Mouse (Mus musculus): Measurements from ENCODE around the gene Ak2. TPM values are rescaled to one million over a fixed set of nuclear protein-coding genes. Genes with fewer than 3 reads are reported as not detected.
A peak's percentile ranks its signal among the peaks of the same experiment; 100 is the strongest.

Ak2 gene
- polyA plus RNA-seq, 1 experiment from 2014 or later: 200 TPM

DNA sequence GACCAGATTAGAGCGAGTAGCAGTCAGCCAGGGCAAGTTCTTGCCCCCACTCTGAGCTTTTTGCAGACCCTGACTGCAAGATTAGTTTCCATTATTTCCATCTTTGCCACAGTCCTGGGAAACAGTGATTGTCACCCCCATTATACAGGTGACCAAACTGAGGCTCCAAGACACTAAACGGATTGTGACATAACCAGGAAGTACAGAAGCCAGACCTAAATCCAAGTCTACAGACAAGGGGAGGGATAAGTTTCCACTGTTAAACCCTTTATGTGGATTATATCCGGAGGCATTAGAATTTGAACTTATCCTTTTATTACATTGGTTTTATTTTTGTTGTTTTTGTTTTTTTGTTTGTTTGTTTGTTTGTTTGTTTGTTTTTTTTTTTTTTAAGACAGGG, 42.5 kb downstream of the Ak2 start:
- 90% methylated on average over 3 of the region's 3 CpGs for WGBS
- no peaks in the 10 kb centered on the region for H3K36me3 ChIP-seq
- no peak overlapping the region for H3K4me3 ChIP-seq (replicated peaks)
- no peak overlapping the region for H3K27ac ChIP-seq
- no peak for ATAC-seq (ENCODE audit: insufficient read depth, low FRiP score, low read depth)
- H3K9me3 ChIP-seq: no peaks in the 10 kb centered on the region
- H3K9ac ChIP-seq: no peak overlapping the region
- H3K4me1 ChIP-seq: peaks cover 26% of the 10 kb centered on the region
- no peaks in the 10 kb centered on the region for H3K27me3 ChIP-seq (replicated peaks)
- no peak overlapping the region for H3K4me2 ChIP-seq

DNA sequence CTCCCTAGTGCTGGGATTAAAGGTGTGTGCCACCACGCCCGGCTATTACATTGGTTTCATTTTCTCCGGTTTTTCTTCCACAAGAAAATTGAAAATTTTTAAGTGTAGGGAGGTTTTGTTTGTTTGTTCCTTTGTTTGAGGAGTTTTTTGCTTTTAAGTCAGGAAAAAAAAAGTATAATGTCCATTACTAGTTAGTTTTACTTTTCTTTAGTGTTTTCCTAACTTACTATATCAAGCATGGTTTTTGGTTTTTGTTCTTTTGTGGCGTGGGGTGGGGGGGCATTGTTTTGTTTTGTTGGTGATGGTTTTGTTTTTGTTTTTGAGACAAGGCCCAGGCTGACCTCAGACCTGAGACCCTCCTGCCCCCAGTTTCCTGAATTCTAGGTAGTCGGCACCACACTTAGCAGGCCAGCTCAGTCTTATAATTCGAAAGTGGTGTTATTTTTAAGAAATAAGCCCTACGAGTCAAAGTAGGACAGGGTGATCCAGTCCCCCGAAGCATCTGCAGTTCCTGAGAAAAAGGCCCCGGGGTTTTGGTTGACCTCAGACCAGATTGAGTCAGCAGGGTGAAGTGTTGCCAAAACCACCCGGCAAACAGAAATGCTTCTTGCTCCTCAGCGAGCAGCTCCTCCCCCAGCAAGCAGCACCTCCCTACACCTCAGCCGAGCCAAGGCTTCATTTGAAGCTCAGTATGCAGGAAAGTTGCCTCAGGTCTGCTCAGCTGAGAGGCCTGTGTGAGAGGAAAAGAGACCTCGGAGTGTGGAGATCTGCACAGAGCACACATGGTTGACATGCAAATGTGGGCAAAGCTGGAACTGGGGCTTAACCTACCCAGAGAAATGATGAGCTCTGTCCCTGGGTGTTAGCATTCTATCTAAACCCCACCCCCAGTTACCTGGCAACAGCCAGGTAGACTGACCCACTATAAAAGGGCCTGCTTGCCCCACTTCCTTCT, 43.2 kb downstream of the Ak2 start:
- ATAC-seq (ENCODE audit: insufficient read depth, low FRiP score, low read depth): no peak

DNA sequence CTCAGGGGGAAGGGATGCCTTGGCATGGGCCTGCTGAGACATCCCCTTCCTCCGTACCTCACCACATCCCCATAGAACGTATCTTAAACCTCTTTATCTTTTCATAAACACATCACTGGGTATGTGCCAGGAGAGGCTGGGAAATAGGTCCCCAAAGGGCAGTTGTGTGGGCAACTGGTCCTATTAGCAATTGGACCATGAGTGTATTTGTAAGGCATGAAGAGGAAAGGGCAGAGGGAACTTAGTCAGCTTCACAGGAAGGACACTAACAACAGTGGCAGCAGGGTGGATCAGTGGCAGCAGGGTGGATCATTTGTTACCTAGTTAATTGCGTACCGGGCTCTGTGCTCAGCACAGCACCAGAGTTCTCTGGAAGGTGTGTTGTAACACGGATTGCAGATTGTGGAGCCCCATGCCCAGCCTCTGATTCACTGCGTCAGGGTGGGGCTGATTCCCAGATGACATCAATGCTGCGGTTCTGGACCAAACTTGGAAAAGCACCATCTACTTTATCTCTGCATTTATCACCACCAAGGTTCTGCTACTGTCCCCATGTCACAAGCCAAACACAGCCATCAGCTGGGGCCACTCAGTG, 44.2 kb downstream of the Ak2 start:
- H3K27me3 ChIP-seq (replicated peaks): no peaks in the 10 kb centered on the region
- H3K4me2 ChIP-seq: no peak overlapping the region
- peaks cover 26% of the 10 kb centered on the region for H3K4me1 ChIP-seq
- 58% methylated on average over 7 of the region's 7 CpGs for WGBS
- no peak overlapping the region for H3K4me3 ChIP-seq (replicated peaks)
- ATAC-seq (ENCODE audit: insufficient read depth, low FRiP score, low read depth): no peak
- no peaks in the 10 kb centered on the region for H3K9me3 ChIP-seq
- H3K27ac ChIP-seq: no peak overlapping the region
- H3K9ac ChIP-seq: no peak overlapping the region
- H3K36me3 ChIP-seq: no peaks in the 10 kb centered on the region

More for the DNA sequence above, 43.2 kb downstream of the Ak2 start:
- Histone ChIP-seq H3K4me1 (peaks cover 26% of the 10 kb centered on the region), H3K27me3 (replicated peaks) (no peaks in the 10 kb centered on the region), H3K9me3 (no peaks in the 10 kb centered on the region), H3K9ac (no peak overlapping the region), H3K36me3 (no peaks in the 10 kb centered on the region), H3K27ac (peak overlapping the region; percentile 57; the same call in 1 of the 2 replicates), H3K4me3 (replicated peaks) (no peak overlapping the region), H3K4me2 (no peak overlapping the region; the same call in 1 of the 2 replicates)
- 44% methylated on average over 13 of the region's 13 CpGs for WGBS

DNA sequence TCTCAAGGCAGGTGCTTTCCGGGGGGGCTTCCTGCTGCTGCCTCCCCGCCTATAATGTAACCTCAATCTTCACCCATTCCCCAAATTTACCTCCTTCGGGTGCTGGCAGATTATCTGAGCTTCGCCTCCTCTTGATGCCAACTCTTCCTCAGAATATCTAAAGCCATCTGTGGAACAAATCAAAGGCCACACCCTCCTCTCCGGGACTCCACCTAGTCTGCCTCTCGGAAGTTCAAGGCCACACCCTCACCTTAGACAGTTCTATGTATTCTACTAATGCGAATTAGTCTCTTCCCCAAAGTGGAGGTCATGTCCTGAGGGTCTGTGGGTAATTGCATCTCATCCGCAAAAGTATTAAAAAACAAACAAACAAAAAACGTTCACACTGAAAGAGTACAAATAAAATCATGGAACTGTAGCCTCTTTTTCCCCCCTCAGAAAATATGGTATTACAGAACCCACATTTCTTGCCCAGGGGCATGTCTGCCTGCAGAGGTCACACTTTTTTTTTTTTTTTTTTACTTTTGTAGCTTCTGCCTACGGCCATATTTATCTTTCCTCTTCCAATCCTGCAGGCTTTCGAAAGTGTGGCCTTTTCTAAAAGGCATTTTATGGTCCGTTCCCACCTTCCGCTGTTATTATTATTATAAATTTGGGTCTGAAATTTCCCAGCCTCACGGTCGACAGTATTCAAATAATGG, 56.1 kb downstream of the Ak2 start:
- no peak overlapping the region for H3K9ac ChIP-seq
- WGBS: 16% methylated on average over 15 of the region's 15 CpGs
- ATAC-seq (ENCODE audit: insufficient read depth, low FRiP score, low read depth): no peak
- H3K4me1 ChIP-seq: peaks cover 14% of the 10 kb centered on the region; the same call in 1 of the 2 replicates
- no peaks in the 10 kb centered on the region for H3K36me3 ChIP-seq
- no peaks in the 10 kb centered on the region for H3K9me3 ChIP-seq
- peak overlapping the region; percentile 52 for H3K4me3 ChIP-seq (replicated peaks)
- no peak overlapping the region for H3K27ac ChIP-seq
- peaks cover 15% of the 10 kb centered on the region for H3K27me3 ChIP-seq (replicated peaks)
- peak overlapping the region; percentile 94 for H3K4me2 ChIP-seq

DNA sequence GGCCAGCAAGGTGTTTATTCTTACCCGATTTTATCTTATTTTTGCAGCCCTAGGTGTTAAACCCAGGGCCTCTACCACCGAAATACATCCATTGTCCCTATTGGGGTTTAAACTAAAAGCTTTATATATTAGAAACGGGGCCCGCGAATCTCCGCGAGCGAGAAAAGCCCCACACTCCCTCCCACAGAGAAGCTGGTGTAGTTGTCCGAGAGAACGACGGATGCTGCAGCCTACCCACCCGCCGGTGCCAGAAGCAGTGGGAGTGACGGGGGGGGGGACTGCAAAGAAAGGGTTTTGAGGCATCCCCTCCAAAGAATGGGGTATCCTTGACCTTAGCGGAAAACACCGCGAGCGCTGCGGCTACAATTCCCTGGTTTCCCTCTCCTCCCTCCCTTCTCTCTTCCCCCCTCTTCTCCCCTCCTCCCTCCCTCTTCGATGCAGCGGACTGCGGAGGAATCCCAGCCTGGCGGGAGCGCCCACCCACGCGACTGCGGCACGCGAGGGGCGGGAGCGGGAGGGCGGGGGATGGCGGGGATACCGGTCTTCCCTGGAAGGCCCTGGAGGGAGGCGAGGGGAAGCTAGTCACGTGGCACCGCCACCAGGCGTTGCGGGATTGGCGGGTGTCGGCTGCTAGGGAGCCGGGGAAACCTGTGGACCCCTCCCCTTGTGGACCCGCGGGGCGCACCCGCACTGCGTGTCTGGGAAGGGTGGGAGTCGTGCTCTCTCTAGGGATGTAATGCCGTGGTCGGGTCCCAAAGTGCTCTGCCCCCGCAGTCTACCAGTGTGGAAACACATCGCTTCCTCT, 56.9 kb downstream of the Ak2 start:
- Histone ChIP-seq H3K27me3 (replicated peaks) (peaks cover 15% of the 10 kb centered on the region), H3K27ac (peak overlapping the region; percentile 74), H3K4me1 (peaks cover 14% of the 10 kb centered on the region; the same call in 1 of the 2 replicates), H3K9me3 (no peaks in the 10 kb centered on the region), H3K36me3 (no peaks in the 10 kb centered on the region), H3K4me3 (replicated peaks) (peak overlapping the region; percentile 52), H3K9ac (peak overlapping the region; percentile 39), H3K4me2 (peak overlapping the region; percentile 94)
- peak; percentile 82 for ATAC-seq (ENCODE audit: insufficient read depth, low FRiP score, low read depth)
- under 1% methylated on average over 39 of the region's 52 CpGs for WGBS

DNA sequence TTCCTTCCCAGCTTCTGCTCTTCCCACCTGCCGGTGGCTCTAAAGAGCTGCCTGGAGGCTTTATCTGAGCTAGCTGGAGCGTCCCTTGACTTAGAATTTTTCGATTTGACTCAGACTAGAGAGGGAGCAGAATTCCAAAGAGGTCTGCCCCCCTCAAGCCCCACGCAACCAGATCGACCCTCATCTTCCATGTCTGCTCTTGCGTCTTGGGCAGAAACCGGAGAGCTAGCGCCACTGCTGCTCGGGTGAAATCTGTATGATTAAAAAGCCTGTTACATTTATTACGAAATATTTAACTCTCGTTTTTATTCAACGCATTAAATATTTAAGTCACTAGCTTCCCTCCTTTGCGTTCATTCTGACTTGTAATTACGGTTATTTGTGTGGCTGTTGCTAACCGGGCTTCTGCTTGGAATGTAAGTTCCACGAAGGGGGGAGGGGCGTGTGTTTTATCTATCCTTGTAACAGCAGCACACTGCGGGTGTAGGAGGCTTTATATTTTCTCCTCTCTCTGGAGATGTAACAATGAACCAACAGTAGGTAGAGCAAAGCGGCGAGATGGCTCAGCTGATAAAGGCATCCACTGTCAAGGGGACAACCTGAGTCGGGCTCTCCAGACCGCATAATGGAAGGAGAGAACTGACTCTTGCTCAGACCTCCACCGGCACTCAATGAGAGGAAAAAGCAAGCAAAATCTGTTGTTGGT, 57.7 kb downstream of the Ak2 start:
- WGBS: 5% methylated on average over 23 of the region's 23 CpGs

DNA sequence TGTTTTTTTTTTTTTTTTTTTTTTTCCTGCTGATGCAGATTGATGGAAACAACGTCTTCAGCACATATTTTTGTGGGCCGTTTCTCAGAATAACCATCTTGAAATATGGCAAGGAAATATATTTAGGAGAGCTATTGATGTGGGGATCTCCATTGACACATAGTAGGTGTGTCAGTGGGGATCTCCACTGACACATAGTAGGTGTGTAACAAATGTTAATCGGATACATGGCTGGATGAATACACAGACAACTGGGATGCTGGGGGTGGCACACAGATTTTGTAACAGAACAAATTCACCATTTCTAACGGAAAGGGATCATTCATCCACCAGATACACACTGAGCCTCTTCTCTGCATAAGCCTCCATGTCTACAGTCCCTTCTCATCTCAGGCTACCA, 58.6 kb downstream of the Ak2 start:
- H3K27ac ChIP-seq: no peak overlapping the region
- 62% methylated on average over 4 of the region's 4 CpGs for WGBS
- peaks cover 15% of the 10 kb centered on the region for H3K27me3 ChIP-seq (replicated peaks)
- no peaks in the 10 kb centered on the region for H3K36me3 ChIP-seq
- no peak overlapping the region for H3K4me3 ChIP-seq (replicated peaks)
- H3K9ac ChIP-seq: no peak overlapping the region
- H3K4me2 ChIP-seq: no peak overlapping the region
- H3K4me1 ChIP-seq: peaks cover 14% of the 10 kb centered on the region; the same call in 1 of the 2 replicates
- no peaks in the 10 kb centered on the region for H3K9me3 ChIP-seq
- ATAC-seq (ENCODE audit: insufficient read depth, low FRiP score, low read depth): no peak

More for the DNA sequence above, 57.7 kb downstream of the Ak2 start:
- H3K4me3 ChIP-seq (replicated peaks): peak overlapping the region; percentile 52
- H3K36me3 ChIP-seq: no peaks in the 10 kb centered on the region
- peaks cover 15% of the 10 kb centered on the region for H3K27me3 ChIP-seq (replicated peaks)
- peaks cover 14% of the 10 kb centered on the region; the same call in 1 of the 2 replicates for H3K4me1 ChIP-seq
- H3K27ac ChIP-seq: peak overlapping the region; percentile 74
- peak overlapping the region; percentile 39; the same call in 1 of the 2 replicates for H3K9ac ChIP-seq
- ATAC-seq (ENCODE audit: insufficient read depth, low FRiP score, low read depth): no peak; the same call in 1 of the 2 replicates
- H3K9me3 ChIP-seq: no peaks in the 10 kb centered on the region
- peak overlapping the region; percentile 94 for H3K4me2 ChIP-seq

DNA sequence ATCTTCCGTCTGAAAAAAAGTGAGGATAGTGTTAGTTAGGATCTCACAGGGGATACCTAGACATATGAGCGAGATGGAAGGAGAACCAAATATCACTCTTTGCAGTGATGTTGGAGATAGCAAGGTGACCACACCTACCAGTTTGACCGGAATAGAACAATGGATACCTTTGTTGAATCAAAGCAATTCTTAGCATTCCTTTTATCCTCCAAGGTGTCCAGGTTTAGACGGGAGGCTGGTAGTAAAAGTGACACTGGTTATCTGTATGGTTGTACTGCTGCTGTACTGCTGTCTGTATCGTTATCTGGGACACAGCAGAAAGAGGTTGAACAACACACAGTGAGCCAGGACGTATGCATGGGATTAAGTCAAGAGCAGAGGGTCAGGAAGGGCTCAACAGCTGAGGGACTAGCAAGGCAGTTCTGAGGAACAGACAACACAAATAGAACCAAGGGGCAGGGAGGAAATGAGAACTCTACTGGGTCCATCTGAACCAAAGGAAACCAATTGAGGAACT, 59.2 kb downstream of the Ak2 start:
- H3K9me3 ChIP-seq: no peaks in the 10 kb centered on the region
- H3K36me3 ChIP-seq: no peaks in the 10 kb centered on the region
- 57% methylated on average over 6 of the region's 6 CpGs for WGBS
- H3K4me3 ChIP-seq (replicated peaks): no peak overlapping the region
- no peak overlapping the region for H3K27ac ChIP-seq
- H3K4me2 ChIP-seq: no peak overlapping the region
- peaks cover 15% of the 10 kb centered on the region for H3K27me3 ChIP-seq (replicated peaks)
- no peak for ATAC-seq (ENCODE audit: insufficient read depth, low FRiP score, low read depth)
- no peak overlapping the region for H3K9ac ChIP-seq
- peaks cover 14% of the 10 kb centered on the region; the same call in 1 of the 2 replicates for H3K4me1 ChIP-seq

DNA sequence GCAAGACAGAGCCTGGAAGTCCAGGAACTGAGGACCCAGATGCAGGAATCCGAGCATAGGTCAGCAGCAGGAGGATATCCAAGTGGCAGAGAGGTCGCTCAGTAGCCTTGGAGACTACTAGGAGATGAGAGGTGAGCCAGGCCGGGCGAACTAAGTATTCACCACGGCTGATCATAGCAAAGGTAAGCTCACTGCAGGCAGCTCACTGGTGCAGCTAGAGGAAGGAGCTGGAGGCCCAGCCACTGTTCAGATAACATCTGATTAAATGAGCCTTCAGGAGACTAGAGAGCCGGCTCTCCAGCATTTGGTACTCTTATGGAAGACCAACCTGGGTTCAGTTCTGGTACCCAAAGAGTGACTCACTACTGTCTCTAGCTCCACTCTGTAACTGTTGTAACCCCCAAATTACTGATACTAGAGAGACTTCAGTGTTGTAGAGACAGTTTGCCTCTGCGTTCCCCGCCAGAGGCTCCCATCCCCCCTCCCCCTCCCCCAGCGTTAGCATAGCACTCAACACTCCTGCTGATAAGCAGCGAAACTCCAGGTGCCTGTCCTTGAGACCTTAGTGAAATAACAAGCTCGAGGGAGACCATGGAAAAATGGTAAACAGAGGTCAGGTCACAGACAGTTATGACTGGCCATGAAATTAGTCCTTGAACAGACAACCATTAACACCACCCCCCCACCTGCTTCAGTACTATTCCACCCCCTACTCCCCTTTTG, 59.9 kb downstream of the Ak2 start:
- Histone ChIP-seq H3K9me3 (no peaks in the 10 kb centered on the region), H3K27me3 (replicated peaks) (peaks cover 12% of the 10 kb centered on the region), H3K4me1 (peaks cover 14% of the 10 kb centered on the region; the same call in 1 of the 2 replicates), H3K4me3 (replicated peaks) (no peak overlapping the region), H3K27ac (no peak overlapping the region), H3K36me3 (no peaks in the 10 kb centered on the region), H3K4me2 (no peak overlapping the region), H3K9ac (no peak overlapping the region)
- no peak for ATAC-seq (ENCODE audit: insufficient read depth, low FRiP score, low read depth)
- 27% methylated on average over 11 of the region's 11 CpGs for WGBS

DNA sequence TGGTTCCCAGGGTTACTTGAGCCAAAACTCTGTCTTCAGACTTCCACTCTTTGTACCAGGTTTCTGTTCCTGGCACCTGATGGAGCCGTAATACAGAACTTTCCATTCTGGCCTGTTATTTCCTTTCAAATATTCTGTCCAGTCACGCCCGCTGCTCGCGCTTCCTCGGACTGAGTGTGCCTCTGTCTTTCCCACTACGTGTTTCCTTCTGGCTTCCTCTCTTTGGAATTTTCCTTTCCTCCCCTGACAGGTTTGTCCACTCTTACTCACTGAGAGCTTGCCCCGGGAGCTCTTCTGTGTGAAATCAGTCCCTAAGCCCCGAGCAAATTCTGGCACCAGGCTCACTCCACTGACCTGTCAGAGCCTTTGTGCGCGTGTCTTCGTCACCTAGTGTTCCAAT, 63.0 kb downstream of the Ak2 start:
- H3K4me1 ChIP-seq: peaks cover 11% of the 10 kb centered on the region
- no peak overlapping the region for H3K4me2 ChIP-seq
- WGBS: 75% methylated on average over 12 of the region's 12 CpGs
- H3K9ac ChIP-seq: no peak overlapping the region
- ATAC-seq (ENCODE audit: insufficient read depth, low FRiP score, low read depth): no peak
- 0 out of 2 replicates have a peak overlapping the region, but pooled peaks have one; percentile 16 for H3K27ac ChIP-seq
- H3K4me3 ChIP-seq (replicated peaks): no peak overlapping the region
- no peaks in the 10 kb centered on the region for H3K36me3 ChIP-seq
- H3K27me3 ChIP-seq (replicated peaks): peaks cover 5% of the 10 kb centered on the region; the same call in 1 of the 2 replicates
- no peaks in the 10 kb centered on the region for H3K9me3 ChIP-seq
